Mouse (Mus musculus) kidney, postnatal 14 days (tissue): ENCODE measurements around the gene Znrf2.

Experiments
- DNase-seq: peaks from one replicate; pipeline ENCODE4 v3.0.0; 2022; ENCODE audit warnings: mixed read lengths

Znrf2 gene

DNA sequence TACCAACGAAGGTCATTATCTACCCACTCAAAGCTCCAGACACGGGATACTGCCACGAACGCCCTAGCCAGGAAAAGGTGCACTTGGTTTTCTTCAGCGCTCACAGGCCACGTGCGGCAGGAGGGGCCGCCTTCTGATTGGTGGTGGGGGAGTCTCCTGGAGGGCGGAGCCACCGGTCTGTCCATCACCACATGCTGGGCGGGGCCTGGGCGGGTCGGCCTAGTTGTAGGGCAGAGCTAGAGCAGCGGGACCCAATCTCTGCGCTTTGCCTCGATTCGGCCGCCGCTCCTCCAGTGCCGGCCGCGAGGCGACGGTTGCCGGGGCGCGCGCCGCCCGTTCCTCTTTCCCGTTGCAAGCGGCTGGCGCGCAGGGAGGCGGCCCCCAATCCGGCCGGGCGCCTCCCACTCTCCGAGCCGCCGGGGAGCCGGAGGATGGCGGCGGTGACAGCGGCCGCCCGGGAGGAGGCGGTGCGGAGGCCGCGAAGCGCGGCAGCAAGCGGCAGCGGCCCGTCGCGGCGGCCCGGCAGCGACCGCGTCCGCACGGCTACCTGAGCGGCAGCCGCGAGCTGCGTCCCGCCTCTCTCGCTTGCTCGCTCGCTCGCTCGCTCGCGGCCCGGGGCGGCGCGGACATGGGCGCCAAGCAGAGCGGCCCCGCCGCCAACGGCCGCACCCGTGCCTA is at the start of gene Znrf2:
Gene Znrf2 (plus strand): TSS at position 529 of the 678 bp plus-strand sequence.
- peak; percentile 97 for DNase-seq

DNA sequence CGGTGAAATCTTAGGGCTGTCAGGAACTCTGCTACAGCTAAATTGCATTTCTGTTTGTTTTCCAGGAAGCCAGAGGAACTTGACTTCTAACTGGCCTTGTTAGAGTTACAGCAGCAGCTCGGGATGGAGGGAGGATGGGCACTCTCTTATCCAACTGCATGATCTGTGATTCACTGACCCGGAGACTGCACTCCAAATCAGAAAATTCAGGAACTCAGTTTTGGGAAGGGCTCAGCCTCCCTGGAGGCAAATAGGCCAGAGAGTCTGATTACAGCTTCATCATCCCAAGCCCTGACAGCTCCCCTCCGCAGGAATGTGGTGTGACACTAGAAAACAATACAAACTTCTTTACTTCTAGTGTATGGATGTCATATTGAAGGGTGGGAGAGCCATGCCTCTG is 49.0 kb upstream of the Znrf2 start:
- no peak for DNase-seq

- DNase-seq: no peak
Observed at GRCm38 (mm10) chr6:54770766-54771165, 46.0 kb upstream of the Znrf2 start.

GRCm38 (mm10) chr6:54771171-54771570 is 45.5 kb upstream of the Znrf2 start:
- peak; percentile 20 for DNase-seq

DNA sequence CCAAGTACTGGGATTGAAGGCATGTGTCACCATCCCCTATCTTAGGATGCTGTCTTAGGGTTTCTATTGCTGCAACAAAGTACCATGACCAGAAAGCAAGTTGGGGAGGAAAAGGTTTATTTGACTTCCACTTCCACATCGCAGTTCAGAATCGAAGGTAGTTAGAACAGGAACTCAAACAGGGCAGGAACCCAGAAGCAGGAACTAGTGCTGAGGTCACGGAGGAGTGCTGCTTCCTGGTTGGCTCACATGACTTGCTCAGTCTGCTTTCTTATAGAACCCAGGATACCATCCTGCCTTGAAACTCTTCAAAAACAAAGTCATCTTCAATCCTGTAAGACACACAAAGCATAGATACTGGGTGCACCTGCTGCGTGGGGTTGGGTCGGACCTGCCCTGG is 44.6 kb upstream of the Znrf2 start:
- no peak for DNase-seq

DNA sequence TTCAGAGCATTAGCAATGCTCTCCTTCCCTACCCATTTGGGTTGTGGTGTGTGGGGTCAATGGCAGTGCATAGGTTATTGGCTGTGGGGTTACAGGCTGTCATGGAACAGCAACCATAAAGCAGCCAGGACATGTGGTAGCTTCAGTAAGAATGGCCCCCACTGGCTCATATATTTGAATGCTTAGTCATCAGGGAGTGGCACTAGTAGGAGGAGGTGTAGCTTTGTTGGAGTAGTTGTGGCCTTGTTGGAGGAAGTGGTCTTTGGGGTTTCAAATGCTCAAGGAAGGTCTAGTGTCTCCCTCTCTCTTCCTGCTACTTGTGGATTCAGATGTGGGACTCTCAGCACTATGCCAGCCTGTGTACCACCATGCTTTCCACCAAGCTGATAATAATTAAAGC is 41.0 kb upstream of the Znrf2 start:
- DNase-seq: no peak

DNA sequence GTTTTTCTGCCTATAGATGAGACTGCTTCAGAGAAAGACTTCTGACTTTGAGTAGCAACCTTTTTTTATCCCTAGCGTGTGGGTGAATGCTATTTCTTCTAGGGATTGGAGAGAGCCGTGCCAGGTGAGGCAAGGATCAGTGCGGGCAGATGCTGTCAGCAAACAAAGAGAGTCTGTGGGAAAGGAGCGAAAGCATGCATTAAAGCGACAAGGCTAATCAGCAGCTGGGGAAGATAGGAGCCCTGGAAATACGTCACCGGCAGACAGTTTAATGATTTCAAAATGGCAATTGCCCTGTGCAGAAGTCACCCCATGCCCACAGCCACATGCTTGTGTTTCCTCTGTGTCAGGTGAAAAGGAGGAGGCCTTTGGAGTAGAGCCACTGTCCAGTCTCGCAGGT is 39.1 kb upstream of the Znrf2 start:
- DNase-seq: no peak

DNA sequence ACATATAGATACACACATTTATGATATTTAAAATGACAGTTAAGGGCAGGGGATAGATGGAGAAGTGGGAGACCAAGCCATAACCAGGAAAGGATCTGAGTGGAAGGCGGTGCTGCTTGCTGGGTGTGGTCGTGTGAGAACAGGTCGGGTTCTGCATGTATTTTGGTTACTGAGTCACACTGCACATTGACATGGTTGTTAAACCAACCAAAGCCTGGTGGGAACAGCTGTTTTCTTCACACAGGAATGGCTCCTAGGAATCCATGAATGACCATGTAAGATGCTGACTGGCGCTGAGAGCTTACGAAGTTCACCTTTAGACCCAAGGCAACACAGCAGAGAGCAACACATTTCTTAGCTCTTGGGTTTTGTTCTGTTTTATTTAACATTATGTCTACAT is 36.7 kb upstream of the Znrf2 start:
- DNase-seq: peak; percentile 33

DNA sequence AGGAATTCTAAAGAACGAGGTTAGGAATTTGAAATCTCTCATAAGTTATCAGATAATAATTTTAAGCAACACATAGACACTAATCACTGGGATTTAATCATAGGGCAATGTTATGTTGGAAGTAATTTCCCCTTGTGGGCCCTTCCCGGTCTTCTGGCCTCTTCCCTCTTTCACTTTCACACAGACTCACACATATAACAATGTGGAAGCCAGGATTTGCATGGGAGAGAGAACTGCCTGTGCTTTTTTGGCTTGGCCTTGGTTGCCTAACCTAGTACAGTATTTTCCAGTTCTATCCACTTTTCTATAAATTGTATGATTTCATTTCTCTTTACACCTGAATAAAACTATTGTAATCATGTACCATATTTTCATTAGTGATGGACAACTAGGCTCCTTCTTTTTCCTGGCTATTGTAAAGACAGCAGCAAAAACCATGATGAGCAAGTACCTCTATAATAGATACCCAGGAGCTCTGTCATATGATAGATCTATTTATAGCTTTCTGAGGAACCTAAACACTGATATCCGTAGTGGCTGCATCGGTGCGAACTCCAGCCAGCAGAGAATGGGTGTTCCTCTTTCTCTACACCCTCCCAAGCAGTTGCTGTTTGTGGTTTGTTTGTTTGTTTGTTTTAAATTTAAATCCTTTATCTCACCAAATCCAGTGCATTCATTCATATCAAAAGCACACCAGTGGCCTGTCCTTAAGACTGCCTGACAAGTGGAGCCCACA is 36.0 kb upstream of the Znrf2 start:
- DNase-seq: no peak

GRCm38 (mm10) chr6:54781881-54782280 is 34.8 kb upstream of the Znrf2 start:
- DNase-seq: no peak

DNA sequence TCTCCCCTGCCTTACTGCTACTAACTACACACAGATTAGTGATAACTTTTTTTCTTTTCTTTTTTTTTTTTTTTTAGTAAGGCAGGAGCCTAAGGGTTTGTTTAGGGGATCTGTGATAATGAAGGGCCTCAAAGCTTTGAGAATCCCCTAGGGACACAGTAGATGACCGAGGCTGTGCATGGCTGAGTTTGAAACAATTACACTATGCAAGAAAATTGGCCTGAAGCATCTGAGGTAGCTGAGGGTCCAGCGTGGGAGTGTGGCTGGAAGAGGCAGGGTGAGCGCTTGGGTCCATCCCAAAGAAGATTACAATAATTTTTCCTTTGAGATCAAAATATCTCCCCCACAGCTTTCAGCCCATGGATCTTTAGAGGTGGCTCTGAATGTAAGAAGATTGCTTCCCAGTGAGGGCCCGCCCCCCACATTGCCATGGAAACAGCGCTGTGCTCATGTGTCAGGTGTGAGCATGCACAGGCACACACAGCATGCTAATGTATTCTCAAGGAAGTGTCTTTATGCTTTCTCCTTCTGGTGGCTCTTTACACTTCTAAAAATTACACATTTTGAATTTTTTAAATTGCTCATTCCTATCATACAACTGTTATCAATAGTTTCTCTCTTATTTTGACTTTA is 31.5 kb upstream of the Znrf2 start:
- DNase-seq: no peak

GRCm38 (mm10) chr6:54786766-54787165 is 29.9 kb upstream of the Znrf2 start:
- no peak for DNase-seq

GRCm38 (mm10) chr6:54788493-54788892 is 28.2 kb upstream of the Znrf2 start:
- DNase-seq: no peak

- peak; percentile 15 for DNase-seq
Observed at GRCm38 (mm10) chr6:54789139-54789538, 27.6 kb upstream of the Znrf2 start.

DNA sequence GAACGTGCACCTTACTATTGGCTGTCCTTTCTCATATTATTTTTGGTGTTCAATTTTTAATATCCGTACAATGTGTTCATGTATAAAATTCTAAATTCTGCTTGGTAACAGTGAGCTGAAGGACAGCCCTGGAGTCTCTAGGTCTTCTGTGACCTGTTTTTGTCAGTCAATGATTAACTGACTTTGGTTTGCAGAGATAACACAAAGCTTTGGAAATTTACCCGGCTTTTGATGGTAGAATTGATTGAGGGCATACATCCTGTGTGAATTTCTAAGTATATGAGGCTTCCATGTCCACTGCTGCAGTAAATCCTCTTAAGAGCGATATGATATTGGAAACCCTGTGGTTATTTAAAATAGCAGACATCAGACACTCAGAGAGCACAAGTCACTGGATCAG is 26.6 kb upstream of the Znrf2 start:
- no peak for DNase-seq

- no peak for DNase-seq
Observed at GRCm38 (mm10) chr6:54793853-54794252, 22.9 kb upstream of the Znrf2 start.

- DNase-seq: no peak
Observed at GRCm38 (mm10) chr6:54794372-54794771, 22.3 kb upstream of the Znrf2 start.

GRCm38 (mm10) chr6:54794991-54795390 is 21.7 kb upstream of the Znrf2 start:
- DNase-seq: no peak

- DNase-seq: peak; percentile 60
Observed at GRCm38 (mm10) chr6:54795971-54796370, 20.7 kb upstream of the Znrf2 start.

GRCm38 (mm10) chr6:54802348-54802747 is 14.4 kb upstream of the Znrf2 start:
- DNase-seq: no peak

- no peak for DNase-seq
Observed at GRCm38 (mm10) chr6:54804066-54804864, 12.5 kb upstream of the Znrf2 start.

GRCm38 (mm10) chr6:54805779-54806178 is 10.9 kb upstream of the Znrf2 start:
- no peak for DNase-seq
